In genomic region chr11:71996805-71997204, GRCm38 (mm10) we compare ENCODE assay signal across 12 mouse cellular contexts. TPM values are rescaled to one million over a fixed set of nuclear protein-coding genes. Genes with fewer than 3 reads are reported as not detected.
DNase-seq lines count a peak whose midpoint lies in the region; ATAC-seq lines count a peak whose summit lies in the region.
"Had no signal": no experiment of that assay in that cellular context is flagged by ENCODE, and none has a peak within 500 bp of the region (broad histone marks: within the 10 kb centered on the region; RNA-seq: fewer than 3 reads in every experiment).

No protein-coding gene starts in this region.

- H3K4me3 ChIP-seq in hindbrain, embryonic 10.5 days: no peak overlapping the region
- H3K4me3 ChIP-seq in hindbrain, embryonic 13.5 days: no peak overlapping the region
- H3K4me3 ChIP-seq: limb, embryonic 10.5 days; neural tube, embryonic 12.5 days had no signal

- peaks cover 9% of the 10 kb centered on the region; the same call in 1 of the 2 replicates for H3K27me3 ChIP-seq in hindbrain, embryonic 10.5 days (ENCODE audit: insufficient read depth, poor library complexity, severe bottlenecking)
- 0 out of 2 replicates have a peak, but pooled peaks cover 3% of the 10 kb centered on the region for H3K27me3 ChIP-seq in hindbrain, embryonic 13.5 days
- H3K27me3 ChIP-seq: neural tube, embryonic 12.5 days had no signal

- DNase-seq in hindbrain, embryonic 10.5 days (ENCODE audit: low spot score): no peak
- peak; percentile 47 to 52 for DNase-seq in right cerebral cortex, postnatal 10 days (ENCODE audit: low spot score in 2 of 2)
- no peak for DNase-seq in right cerebral cortex, postnatal 25 days
- peak; percentile 44 for DNase-seq in induced T-regulatory cell, adult 2 months (ENCODE audit: low read depth)
- DNase-seq in spleen, postnatal 4 days (ENCODE audit: low spot score in 2 of 2): no peak
- no peak for DNase-seq in lung, postnatal 36 days
- no peak for DNase-seq in cerebellum, postnatal 14 days
- DNase-seq: heart, adult 18-20 months; kidney, postnatal 25 days had no signal

- ATAC-seq in hindbrain, embryonic 13.5 days (ENCODE audit: low FRiP score): no peak

- H3K27ac ChIP-seq in hindbrain, embryonic 10.5 days: 0 out of 2 replicates have a peak overlapping the region, but pooled peaks have one; percentile 35
- no peak overlapping the region for H3K27ac ChIP-seq in hindbrain, embryonic 13.5 days
- H3K27ac ChIP-seq: limb, embryonic 10.5 days; neural tube, embryonic 12.5 days had no signal

- H3K9me3 ChIP-seq in hindbrain, embryonic 10.5 days: no peaks in the 10 kb centered on the region
- H3K9me3 ChIP-seq in hindbrain, embryonic 13.5 days: no peaks in the 10 kb centered on the region
- H3K9me3 ChIP-seq: limb, embryonic 10.5 days; neural tube, embryonic 12.5 days had no signal

- no peak overlapping the region; the same call in 1 of the 2 replicates for H3K4me2 ChIP-seq in hindbrain, embryonic 13.5 days
- H3K4me2 ChIP-seq: neural tube, embryonic 12.5 days had no signal

- no peaks in the 10 kb centered on the region for H3K36me3 ChIP-seq in hindbrain, embryonic 10.5 days
- no peaks in the 10 kb centered on the region for H3K36me3 ChIP-seq in hindbrain, embryonic 13.5 days
- H3K36me3 ChIP-seq: limb, embryonic 10.5 days; neural tube, embryonic 12.5 days had no signal

- no peak overlapping the region for H3K9ac ChIP-seq in hindbrain, embryonic 13.5 days
- H3K9ac ChIP-seq: neural tube, embryonic 12.5 days had no signal

- H3K4me1 ChIP-seq in hindbrain, embryonic 10.5 days (replicated peaks): peaks cover 24% of the 10 kb centered on the region
- peaks cover 23% of the 10 kb centered on the region for H3K4me1 ChIP-seq in hindbrain, embryonic 13.5 days (replicated peaks)

- WGBS in hindbrain, embryonic 10.5 days: 37% methylated on average over 11 of the region's 11 CpGs
- WGBS in hindbrain, embryonic 13.5 days: 44% methylated on average over 11 of the region's 11 CpGs

RNA-seq across cellular contexts. Expression of gene Aipl1, which starts 40.5 kb away (rescaled TPM):
- polyA plus RNA-seq in hindbrain, embryonic 10.5 days (2016; fragmentation: Nextera tagmentation; extraction: Ambion mirVana): 0.31 and 0.55 TPM in 2 replicates
- polyA plus RNA-seq in hindbrain, embryonic 13.5 days (2015; fragmentation: Nextera tagmentation; extraction: Ambion mirVana): 0.31 and 0.39 TPM in 2 replicates

RNA-seq across cellular contexts. Expression of gene Pimreg, which starts 45.0 kb away (rescaled TPM):
- 228 and 229 TPM in 2 replicates for polyA plus RNA-seq in hindbrain, embryonic 10.5 days (2016; fragmentation: Nextera tagmentation; extraction: Ambion mirVana)
- 43.2 and 43.6 TPM in 2 replicates for polyA plus RNA-seq in hindbrain, embryonic 13.5 days (2015; fragmentation: Nextera tagmentation; extraction: Ambion mirVana)

Comparison
In these comparisons a context has a peak if more than half of its experiments do, and no peak if none do; other contexts are left out.
1. DNase-seq: peak in right cerebral cortex, postnatal 10 days (2 of 2) and induced T-regulatory cell, adult 2 months (single experiment); none in hindbrain, embryonic 10.5 days (single experiment), right cerebral cortex, postnatal 25 days (single experiment), spleen, postnatal 4 days (0 of 2), lung, postnatal 36 days (single experiment) and cerebellum, postnatal 14 days (0 of 2).